ENCODE assay signal across 16 mouse cellular contexts in genomic region chr12:84670555-84670954, GRCm38 (mm10). TPM values are rescaled to one million over a fixed set of nuclear protein-coding genes. Genes with fewer than 3 reads are reported as not detected.
DNase-seq lines count a peak whose midpoint lies in the region; ATAC-seq and TF ChIP-seq lines count a peak whose summit lies in the region.
"Had no signal": no experiment of that assay in that cellular context is flagged by ENCODE, and none has a peak within 500 bp of the region (broad histone marks: within the 10 kb centered on the region; RNA-seq: fewer than 3 reads in every experiment).

No protein-coding gene starts in this region.

- no peaks in the 10 kb centered on the region for H3K79me2 ChIP-seq in heart, adult 2 months (replicated peaks; ENCODE audit: control insufficient read depth, insufficient read depth, low read length)

- peak; percentile 42 for TF ChIP-seq CTCF in heart, adult 2 months (IDR thresholded peaks at IDR 0.05)

- H3K4me3 ChIP-seq in heart, adult 2 months = no peak overlapping the region
- no peak overlapping the region for H3K4me3 ChIP-seq in heart, embryonic 10.5 days
- H3K4me3 ChIP-seq in forebrain, embryonic 13.5 days = no peak overlapping the region
- H3K4me3 ChIP-seq: forebrain, embryonic 10.5 days; heart, embryonic 13.5 days; limb, embryonic 12.5 days; midbrain, embryonic 15.5 days had no signal

- no peaks in the 10 kb centered on the region for H3K9me3 ChIP-seq in heart, embryonic 10.5 days
- no peaks in the 10 kb centered on the region for H3K9me3 ChIP-seq in forebrain, embryonic 13.5 days (replicated peaks)
- H3K9me3 ChIP-seq: forebrain, embryonic 10.5 days; heart, embryonic 13.5 days; midbrain, embryonic 15.5 days had no signal

- no peak for DNase-seq in heart, adult 2 months
- no peak for DNase-seq in heart, embryonic 10.5 days (ENCODE audit: low spot score)
- peak; percentile 29 for DNase-seq in thymus, postnatal 14 days
- DNase-seq in thymus, postnatal 36 days = no peak
- peak; percentile 33 for DNase-seq in c-Kit-positive CD71-positive TER-119-positive erythroid progenitor cells, embryonic 14.5 days (ENCODE audit: low spot score)
- peak; percentile 47 for DNase-seq in splenic B cell, adult 2 months (ENCODE audit: low read depth, low spot score)
- DNase-seq in MN1 (ENCODE audit: low spot score) = no peak
- DNase-seq: cerebellum, adult 18-20 months; kidney, postnatal 25 days; right cerebral cortex, adult 18-20 months had no signal

- ATAC-seq in forebrain, embryonic 13.5 days = no peak
- ATAC-seq: midbrain, embryonic 15.5 days had no signal

- no peak for TF ChIP-seq POLR2A in heart, adult 2 months (IDR thresholded peaks at IDR 0.05; ENCODE audit: insufficient read depth, low read depth, low read length)

- no peak overlapping the region for H3K27ac ChIP-seq in heart, adult 2 months
- H3K27ac ChIP-seq in heart, embryonic 10.5 days = no peak overlapping the region
- H3K27ac ChIP-seq in forebrain, embryonic 13.5 days = no peak overlapping the region
- H3K27ac ChIP-seq: forebrain, embryonic 10.5 days; heart, embryonic 13.5 days; limb, embryonic 12.5 days; midbrain, embryonic 15.5 days had no signal

- WGBS in heart, adult 2 months = 91% methylated on average over 3 of the region's 3 CpGs
- WGBS in heart, embryonic 10.5 days = 85% methylated on average over 3 of the region's 3 CpGs
- 90% methylated on average over 3 of the region's 3 CpGs for WGBS in forebrain, embryonic 13.5 days

- no peak overlapping the region for H3K4me2 ChIP-seq in forebrain, embryonic 13.5 days
- H3K4me2 ChIP-seq: limb, embryonic 12.5 days; midbrain, embryonic 15.5 days had no signal

- no peak overlapping the region for H3K9ac ChIP-seq in heart, adult 2 months (ENCODE audit: low read depth, low read length)
- H3K9ac ChIP-seq in forebrain, embryonic 13.5 days = no peak overlapping the region
- H3K9ac ChIP-seq: heart, embryonic 13.5 days; limb, embryonic 12.5 days; midbrain, embryonic 15.5 days had no signal

- TF ChIP-seq EP300 in heart, adult 2 months (IDR thresholded peaks at IDR 0.05; ENCODE audit: insufficient read depth, low read depth, low read length) = no peak

- no peaks in the 10 kb centered on the region for H3K27me3 ChIP-seq in heart, adult 2 months (ENCODE audit: control insufficient read depth, insufficient read depth, low read length)
- H3K27me3 ChIP-seq in heart, embryonic 10.5 days (ENCODE audit: insufficient read depth, poor library complexity, severe bottlenecking) = no peaks in the 10 kb centered on the region
- no peaks in the 10 kb centered on the region for H3K27me3 ChIP-seq in splenic B cell, adult 2 months (ENCODE audit: control insufficient read depth, insufficient read depth, low read length, poor library complexity, severe bottlenecking)
- no peaks in the 10 kb centered on the region for H3K27me3 ChIP-seq in forebrain, embryonic 13.5 days
- H3K27me3 ChIP-seq: midbrain, embryonic 15.5 days had no signal

- intact Hi-C loops in heart, adult 2 months (cut with DNase I) = loop anchor here (5.0 kb wide), 1 partner anchor 87 kb away; no protein-coding TSS in a partner anchor

- no peaks in the 10 kb centered on the region for H3K4me1 ChIP-seq in heart, adult 2 months (ENCODE audit: control insufficient read depth, insufficient read depth, low read length)
- H3K4me1 ChIP-seq in heart, embryonic 10.5 days = peaks cover 23% of the 10 kb centered on the region
- H3K4me1 ChIP-seq in forebrain, embryonic 13.5 days = no peaks in the 10 kb centered on the region

- no peaks in the 10 kb centered on the region for H3K36me3 ChIP-seq in heart, adult 2 months (ENCODE audit: control insufficient read depth, insufficient read depth, low read length)
- H3K36me3 ChIP-seq in heart, embryonic 10.5 days = no peaks in the 10 kb centered on the region
- H3K36me3 ChIP-seq in splenic B cell, adult 2 months (ENCODE audit: control insufficient read depth, insufficient read depth, low read length, poor library complexity, severe bottlenecking) = no peaks in the 10 kb centered on the region
- H3K36me3 ChIP-seq in forebrain, embryonic 13.5 days (ENCODE audit: poor library complexity, severe bottlenecking) = no peaks in the 10 kb centered on the region
- H3K36me3 ChIP-seq: forebrain, embryonic 10.5 days; heart, embryonic 13.5 days; limb, embryonic 12.5 days; midbrain, embryonic 15.5 days had no signal

RNA-seq across cellular contexts. Expression of gene Syndig1l, which starts 28.1 kb away (rescaled TPM):
- not detected for total RNA-seq in heart, adult 2 months (2021)
- not detected in 2 replicates for polyA plus RNA-seq in heart, adult 2 months (2012; rRNA removed)
- polyA plus RNA-seq in heart, embryonic 10.5 days (2016; fragmentation: Nextera tagmentation; extraction: Ambion mirVana) = 0.05 and 0.15 TPM in 2 replicates
- polyA plus RNA-seq in forebrain, embryonic 13.5 days (2015; fragmentation: Nextera tagmentation; extraction: Ambion mirVana) = 0.72 and 1.4 TPM in 2 replicates
- polyA plus RNA-seq: heart, embryonic 13.5 days; limb, embryonic 12.5 days had no signal

RNA-seq across cellular contexts. Expression of gene Vrtn, which starts 29.7 kb away (rescaled TPM):
- not detected for total RNA-seq in heart, adult 2 months (2021)
- not detected in 2 replicates for polyA plus RNA-seq in heart, adult 2 months (2012; rRNA removed)
- not detected in 2 replicates for polyA plus RNA-seq in heart, embryonic 10.5 days (2016; fragmentation: Nextera tagmentation; extraction: Ambion mirVana)
- polyA plus RNA-seq in forebrain, embryonic 13.5 days (2015; fragmentation: Nextera tagmentation; extraction: Ambion mirVana) = not detected in 2 replicates
- polyA plus RNA-seq: forebrain, embryonic 10.5 days; heart, embryonic 13.5 days; limb, embryonic 12.5 days; urinary bladder, adult 2 months had no signal

RNA-seq across cellular contexts. Expression of gene Abcd4, which starts 53.3 kb away (rescaled TPM):
- total RNA-seq in heart, adult 2 months (2021) = 1 to 10 TPM; 5.3 to 5.8 TPM
- 15.4 and 18.0 TPM in 2 replicates for polyA plus RNA-seq in heart, adult 2 months (2012; rRNA removed)
- 13.1 and 13.8 TPM in 2 replicates for polyA plus RNA-seq in heart, embryonic 10.5 days (2016; fragmentation: Nextera tagmentation; extraction: Ambion mirVana)
- polyA plus RNA-seq in forebrain, embryonic 13.5 days (2015; fragmentation: Nextera tagmentation; extraction: Ambion mirVana) = 13.9 and 14.7 TPM in 2 replicates

Comparison
In these comparisons a context has a peak if more than half of its experiments do, and no peak if none do; other contexts are left out.
1. DNase-seq: peak in thymus, postnatal 14 days (single experiment), c-Kit-positive CD71-positive TER-119-positive erythroid progenitor cells, embryonic 14.5 days (single experiment) and splenic B cell, adult 2 months (single experiment); none in heart, adult 2 months (0 of 2), heart, embryonic 10.5 days (single experiment), thymus, postnatal 36 days (0 of 2) and MN1 (single experiment).